Mouse (Mus musculus): ENCODE results near the gene Slc20a1.

Slc20a1 gene

GRCm38 (mm10) chr2:129227709-129228108, 29.1 kb downstream of the Slc20a1 start:
- no peak for DNase-seq

- DNase-seq, result no peak
Measured at GRCm38 (mm10) chr2:129228571-129228970, 30.0 kb downstream of the Slc20a1 start.

- DNase-seq, result no peak
Measured at GRCm38 (mm10) chr2:129229316-129229715, 30.8 kb downstream of the Slc20a1 start.

GRCm38 (mm10) chr2:129232023-129232422, 33.5 kb downstream of the Slc20a1 start:
- DNase-seq, result peak; percentile 40

GRCm38 (mm10) chr2:129232484-129232883, 33.9 kb downstream of the Slc20a1 start:
- no peak for DNase-seq

- DNase-seq, result no peak
Measured at GRCm38 (mm10) chr2:129233218-129233617, 34.7 kb downstream of the Slc20a1 start.

- DNase-seq, result no peak
Measured at GRCm38 (mm10) chr2:129233803-129234477, 35.4 kb downstream of the Slc20a1 start.

GRCm38 (mm10) chr2:129234731-129235130, 36.2 kb downstream of the Slc20a1 start:
- no peak for DNase-seq

GRCm38 (mm10) chr2:129236526-129236925, 38.0 kb downstream of the Slc20a1 start:
- no peak for DNase-seq

GRCm38 (mm10) chr2:129240726-129241432, 42.3 kb downstream of the Slc20a1 start:
- DNase-seq, result no peak

- no peak for DNase-seq
Measured at GRCm38 (mm10) chr2:129241845-129242833, 43.6 kb downstream of the Slc20a1 start.

GRCm38 (mm10) chr2:129243005-129243404, 44.4 kb downstream of the Slc20a1 start:
- no peak for DNase-seq

GRCm38 (mm10) chr2:129243786-129244185, 45.2 kb downstream of the Slc20a1 start:
- no peak for DNase-seq

- DNase-seq, result no peak
Measured at GRCm38 (mm10) chr2:129244446-129245120, 46.0 kb downstream of the Slc20a1 start.

- DNase-seq, result no peak
Measured at GRCm38 (mm10) chr2:129245618-129246017, 47.1 kb downstream of the Slc20a1 start.

- DNase-seq, result no peak
Measured at GRCm38 (mm10) chr2:129246436-129246835, 47.9 kb downstream of the Slc20a1 start.

GRCm38 (mm10) chr2:129246924-129247323, 48.4 kb downstream of the Slc20a1 start:
- no peak for DNase-seq

- no peak for DNase-seq
Measured at GRCm38 (mm10) chr2:129247707-129248121, 49.1 kb downstream of the Slc20a1 start.

GRCm38 (mm10) chr2:129249321-129249720, 50.8 kb downstream of the Slc20a1 start:
- no peak for DNase-seq

GRCm38 (mm10) chr2:129252836-129253630, 54.5 kb downstream of the Slc20a1 start:
- no peak for DNase-seq

- DNase-seq, result no peak
Measured at GRCm38 (mm10) chr2:129253631-129253970, 55.0 kb downstream of the Slc20a1 start.

GRCm38 (mm10) chr2:129254076-129254475, 55.5 kb downstream of the Slc20a1 start:
- no peak for DNase-seq

Data from right cerebral cortex, postnatal 4 days (tissue).